Mouse (Mus musculus) retina, postnatal 1 day (tissue): ENCODE data around the gene Gm44805.
"Not testable (repeated sequence)": the region's sequence is repeated elsewhere in the genome, so short reads cannot be mapped to it uniquely, and the experiment has no call there.

Source experiments
- DNase-seq: peaks from one replicate; pipeline ENCODE4 v3.0.0-alpha.2; 2012

Gene Gm44805

DNA sequence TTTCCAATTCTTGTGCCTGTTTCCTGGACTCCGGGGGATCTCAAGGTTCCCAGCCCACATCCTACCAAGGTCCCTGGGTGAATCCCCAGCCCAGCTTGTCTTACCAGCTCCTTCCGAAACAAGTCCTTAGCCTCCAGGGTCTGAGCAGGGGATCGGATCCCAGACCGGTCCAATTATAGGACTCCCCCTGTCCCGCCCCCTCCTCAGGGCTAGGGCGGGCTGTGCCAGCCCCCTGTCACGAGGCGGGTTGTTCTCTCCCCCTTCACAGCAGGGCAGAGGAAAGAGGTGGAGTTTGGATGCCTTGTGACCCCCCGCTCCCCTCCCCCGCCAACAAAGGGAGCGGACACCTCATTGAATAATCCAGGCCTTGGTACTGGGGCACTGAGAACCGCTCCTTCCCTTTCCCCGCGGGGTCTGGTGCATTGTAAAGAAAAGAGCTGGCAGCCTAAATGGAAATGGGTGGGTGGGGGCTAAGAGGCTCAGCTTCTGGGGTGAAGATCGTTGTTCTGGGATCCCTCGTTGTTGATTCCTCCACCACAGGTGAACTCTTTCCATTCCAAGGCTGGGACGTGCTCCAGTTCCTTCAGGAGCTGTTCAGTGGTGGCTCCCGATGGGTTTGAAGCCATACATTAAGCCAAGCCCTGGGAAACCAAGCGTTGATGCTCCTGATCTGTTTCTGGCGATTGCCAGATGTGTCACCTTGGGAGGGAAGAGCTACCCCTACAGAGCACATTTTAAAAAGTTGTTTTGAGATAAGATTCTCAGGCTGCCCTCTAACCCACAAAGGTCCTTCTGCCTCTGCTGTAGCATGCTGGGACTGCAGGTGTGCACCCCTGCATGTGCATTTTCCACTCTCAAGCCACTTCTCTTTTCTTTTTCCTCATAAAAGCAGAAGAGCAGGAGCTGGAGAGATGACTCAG is 17.9 kb upstream of the Gm44805 start, which contains the start of gene Apoe:
Apoe (minus strand) TSS at position 282 of the 920 bp plus-strand sequence.
- DNase-seq: peak; percentile 79

DNA sequence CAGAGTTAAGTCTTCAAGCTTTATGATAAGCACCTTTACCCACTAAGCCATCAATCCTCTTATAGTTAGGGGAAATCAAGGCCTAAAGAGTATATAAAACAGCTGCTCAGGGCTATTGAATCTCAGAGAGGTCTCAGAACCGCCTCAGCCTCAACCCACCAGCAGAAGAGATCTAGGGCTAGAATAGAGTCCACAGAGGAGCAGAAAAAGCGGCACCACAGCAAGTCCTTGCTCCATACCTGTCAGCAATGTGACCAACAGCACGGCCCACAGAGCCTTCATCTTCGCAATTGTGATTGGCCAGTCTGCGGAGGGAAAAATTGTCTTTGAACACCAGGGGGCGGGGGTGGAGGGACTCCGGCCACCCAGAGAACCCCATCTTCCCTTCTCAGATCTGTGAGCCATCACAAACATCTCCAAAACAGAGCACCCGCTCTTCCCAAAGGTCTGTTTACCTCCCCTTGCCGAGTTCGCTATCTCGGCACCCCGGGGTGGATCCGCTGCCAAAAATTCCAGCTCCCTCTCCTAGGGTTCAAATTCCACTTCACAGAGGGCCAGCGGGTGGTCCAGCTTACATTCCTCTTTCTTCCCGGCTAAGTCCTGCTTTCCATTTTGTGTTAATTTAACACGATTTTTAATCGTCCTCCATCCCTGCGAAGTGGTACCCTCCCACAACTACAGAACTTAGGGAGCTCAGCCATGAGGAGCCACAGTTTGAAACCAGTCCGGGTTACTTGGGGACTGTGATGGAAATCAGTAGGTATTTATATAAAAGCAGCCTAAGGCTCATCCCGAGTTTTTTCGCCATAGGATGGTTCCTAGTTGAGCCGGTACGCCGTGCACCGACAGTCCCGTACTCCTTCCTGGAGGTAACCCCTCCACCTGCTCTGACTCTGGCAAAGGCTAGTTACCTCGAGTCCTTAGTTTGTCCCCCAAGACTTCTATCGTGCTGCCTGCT is 17.0 kb upstream of the Gm44805 start:
- DNase-seq: peak; percentile 75

DNA sequence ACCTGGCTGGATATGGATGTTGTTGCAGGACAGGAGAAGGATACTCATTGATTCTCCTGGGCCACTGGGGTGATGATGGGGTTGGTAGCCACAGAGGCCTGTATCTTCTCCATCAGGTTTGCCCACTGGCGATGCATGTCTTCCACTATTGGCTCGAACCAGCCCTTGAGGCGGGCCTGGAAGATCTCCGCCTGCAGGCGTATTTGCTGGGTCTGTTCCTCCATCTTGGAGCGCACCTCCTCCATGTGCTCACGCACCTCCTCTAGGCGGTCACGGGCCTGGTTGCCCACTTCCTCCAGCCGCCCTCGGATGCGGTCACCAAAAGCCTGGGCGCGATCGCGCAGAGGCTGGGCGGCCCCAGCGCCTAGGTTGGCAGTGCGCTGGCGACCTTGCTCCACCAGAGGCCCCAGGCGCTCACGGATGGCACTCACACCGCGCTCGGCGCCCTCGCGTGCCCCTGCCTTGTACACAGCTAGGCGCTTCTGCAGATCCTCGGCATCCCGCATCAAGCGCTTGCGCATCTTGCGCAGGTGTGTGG is 15.2 kb upstream of the Gm44805 start:
- no peak for DNase-seq

DNA sequence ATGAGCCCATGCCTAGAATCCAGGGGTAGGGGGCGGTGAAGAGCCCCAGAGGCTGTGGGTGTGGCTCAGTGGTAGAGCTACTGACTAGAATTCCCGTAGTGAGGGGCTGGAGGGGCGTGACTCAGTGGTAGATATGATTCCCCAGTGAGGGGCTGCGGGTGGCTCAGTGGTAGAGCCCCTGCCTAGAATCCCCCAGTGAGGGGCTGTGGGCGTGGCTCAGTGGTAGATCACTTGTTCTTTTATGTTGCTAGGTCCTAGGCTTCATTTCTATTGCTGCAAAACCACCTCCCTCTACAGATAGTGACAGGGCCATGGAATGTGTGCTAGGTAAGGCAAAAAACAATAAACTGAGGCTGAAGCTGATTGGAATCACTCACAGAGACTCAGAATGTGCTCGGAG is 14.7 kb upstream of the Gm44805 start:
- DNase-seq: no peak

DNA sequence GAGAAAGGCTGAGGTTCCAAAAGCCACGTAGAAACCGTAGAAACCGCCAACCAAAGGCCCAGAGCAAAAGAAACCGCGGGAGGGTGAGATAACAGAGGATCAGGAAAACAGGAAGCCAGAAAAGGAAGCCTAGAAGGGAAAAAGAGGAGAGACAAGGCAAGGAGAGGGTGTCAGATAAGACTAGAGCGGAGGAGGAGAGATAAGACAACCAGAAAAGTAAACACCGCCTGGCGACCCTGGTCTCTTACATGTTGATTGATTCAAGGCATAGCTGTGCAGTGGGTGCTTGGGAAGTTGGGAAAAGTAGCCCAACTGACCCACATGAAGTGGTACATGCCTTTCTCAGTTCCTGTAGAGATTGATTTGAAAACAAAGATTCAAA is 14.0 kb upstream of the Gm44805 start:
- no peak for DNase-seq

DNA sequence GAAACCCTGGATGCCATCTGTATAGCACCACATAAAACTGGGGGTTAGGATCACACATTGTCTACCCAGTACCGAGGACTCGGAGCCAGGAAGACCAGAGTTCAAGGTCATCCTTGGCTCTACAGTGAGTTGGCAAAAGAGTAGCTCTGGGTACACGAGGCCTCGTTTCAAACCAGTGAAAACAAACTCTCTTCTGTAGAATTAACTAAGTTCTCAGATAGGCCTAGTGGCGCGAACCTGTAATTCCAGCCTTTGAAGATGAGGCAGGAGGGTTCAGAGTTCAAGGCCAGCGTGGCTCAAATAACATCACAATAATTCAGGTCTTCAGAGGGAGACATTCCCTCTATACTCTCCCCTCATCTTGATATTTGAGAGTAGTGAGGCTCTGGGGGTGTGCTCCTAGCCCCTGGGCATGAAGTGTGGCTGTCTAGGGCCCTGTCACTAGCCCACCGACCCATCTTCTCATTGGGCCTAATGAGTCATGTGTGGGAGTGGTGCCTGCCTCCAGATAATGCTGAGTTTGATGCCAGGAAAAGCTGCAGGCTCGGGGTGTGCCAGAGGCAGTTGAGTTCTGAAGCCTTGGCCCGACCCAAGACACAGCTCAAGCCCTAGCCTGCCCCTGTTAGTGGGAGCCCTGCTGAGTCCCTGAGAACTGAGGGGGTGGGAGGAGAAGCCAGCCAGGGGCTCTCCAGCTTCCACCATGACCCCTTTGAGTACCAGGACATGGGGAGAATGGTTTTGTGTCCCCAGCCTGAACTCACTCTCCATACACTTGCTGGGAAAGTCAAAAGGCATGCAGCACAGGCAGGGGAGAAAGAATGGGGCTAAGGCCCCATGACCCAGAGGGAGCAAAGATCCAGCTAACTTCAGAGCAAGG is 13.4 kb upstream of the Gm44805 start:
- no peak for DNase-seq

DNA sequence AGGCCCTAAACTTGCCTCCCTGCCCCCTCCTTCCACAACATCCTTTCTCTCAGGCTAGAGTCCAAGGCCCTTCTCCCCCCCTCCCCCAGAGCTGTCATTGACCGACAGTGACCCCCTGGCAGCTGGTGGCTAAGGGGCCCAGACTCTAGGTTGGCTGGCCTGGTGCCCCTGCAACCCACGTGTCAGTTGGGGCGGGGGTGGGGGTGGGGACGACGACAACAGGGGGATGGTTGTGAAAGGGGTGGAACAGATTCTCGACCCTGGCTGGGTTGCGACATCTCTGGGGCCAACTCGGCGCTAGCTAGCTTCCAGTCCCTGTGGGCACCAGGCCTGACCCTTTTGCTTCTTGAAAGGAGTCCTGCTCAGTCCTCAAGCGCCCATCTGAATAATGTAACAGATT is 12.2 kb upstream of the Gm44805 start:
- peak; percentile 93 for DNase-seq

DNA sequence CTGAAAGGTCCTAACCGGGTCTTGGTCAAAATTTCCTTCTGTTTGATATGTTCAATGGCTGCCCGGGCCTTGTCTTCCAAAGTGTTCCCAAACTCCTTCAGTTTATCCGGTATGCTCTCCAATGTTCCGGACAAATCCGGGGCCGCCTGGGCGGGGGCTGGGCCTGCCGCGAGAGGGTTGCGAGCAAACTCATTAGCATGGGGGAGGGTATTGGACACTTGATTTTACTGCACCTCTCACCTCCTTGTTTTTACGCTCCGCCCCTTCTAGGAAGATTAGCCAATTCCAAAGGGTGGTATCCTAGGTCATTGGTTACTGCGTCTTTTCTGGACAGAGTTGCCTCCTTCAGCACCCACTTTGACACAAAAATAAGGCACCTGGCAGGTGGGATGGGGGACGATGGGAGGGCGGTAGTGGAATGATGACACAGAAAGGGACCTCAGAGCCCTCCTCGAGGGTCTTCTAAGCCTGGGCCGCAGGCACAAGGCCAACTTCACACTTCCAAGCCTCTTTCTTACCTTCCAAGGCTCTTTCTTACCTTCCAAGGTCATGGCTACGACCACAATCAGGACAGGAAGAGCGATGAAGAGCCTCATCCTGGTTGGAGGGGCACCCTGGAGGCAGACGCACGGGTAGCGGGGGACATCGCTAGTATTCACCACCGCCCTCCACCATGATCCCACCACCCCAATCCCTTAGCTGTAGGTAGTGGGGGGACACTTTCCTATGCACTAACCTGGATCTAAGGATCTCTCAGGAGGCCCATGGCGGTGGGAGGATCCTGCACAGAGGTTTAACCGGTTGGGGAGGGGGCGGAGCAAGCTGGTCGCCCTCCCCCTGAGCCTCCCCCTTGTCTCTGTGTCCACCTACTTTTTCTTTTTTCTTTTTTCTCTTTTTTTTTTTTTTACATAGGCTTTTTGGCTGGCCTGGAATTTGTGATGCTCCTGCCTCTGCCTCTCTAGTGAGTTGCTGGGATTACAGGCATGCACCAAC is 10.9 kb upstream of the Gm44805 start, which contains the start of gene Apoc1:
Apoc1 (minus strand) TSS at position 788 of the 993 bp plus-strand sequence.
- no peak for DNase-seq

DNA sequence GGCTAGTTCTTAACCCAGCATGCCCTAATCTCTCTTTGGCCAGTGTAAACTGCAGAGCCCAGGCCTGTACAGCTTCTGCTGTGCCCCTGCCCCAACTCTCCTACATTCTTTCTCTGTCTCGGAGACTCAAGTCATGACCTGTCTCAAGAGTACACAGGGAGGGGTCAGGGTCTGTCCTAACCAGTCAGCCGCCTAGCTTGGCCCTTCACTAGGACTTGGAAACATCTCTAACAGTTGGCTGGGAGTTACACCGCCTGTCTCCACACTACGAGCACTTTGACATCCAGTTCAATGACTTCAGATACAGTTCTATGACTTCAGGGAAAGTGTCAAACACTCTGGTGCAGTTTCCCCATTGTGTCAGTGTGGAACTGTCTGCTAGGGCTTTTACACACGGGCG is 10.2 kb upstream of the Gm44805 start:
- DNase-seq: no peak

DNA sequence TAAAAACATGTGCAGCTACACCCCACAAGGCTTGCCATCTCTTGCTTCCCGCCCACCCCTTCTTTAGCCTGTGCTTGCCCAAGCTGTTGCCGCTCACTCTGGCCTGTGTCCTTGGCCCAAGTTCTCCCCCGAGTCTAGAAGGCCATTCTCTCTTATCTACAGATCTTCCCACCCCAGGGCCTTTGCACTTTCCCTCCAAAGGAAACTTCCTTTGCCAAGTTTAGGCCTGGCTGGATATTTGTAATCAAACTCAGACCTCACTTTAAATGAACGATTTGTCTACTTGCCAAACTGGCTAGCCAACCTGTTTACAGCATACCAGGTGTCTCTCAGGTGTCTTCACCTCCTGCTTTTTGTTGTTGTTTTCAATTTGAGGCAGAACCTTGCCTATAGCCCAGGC is 9.6 kb upstream of the Gm44805 start:
- no peak for DNase-seq

DNA sequence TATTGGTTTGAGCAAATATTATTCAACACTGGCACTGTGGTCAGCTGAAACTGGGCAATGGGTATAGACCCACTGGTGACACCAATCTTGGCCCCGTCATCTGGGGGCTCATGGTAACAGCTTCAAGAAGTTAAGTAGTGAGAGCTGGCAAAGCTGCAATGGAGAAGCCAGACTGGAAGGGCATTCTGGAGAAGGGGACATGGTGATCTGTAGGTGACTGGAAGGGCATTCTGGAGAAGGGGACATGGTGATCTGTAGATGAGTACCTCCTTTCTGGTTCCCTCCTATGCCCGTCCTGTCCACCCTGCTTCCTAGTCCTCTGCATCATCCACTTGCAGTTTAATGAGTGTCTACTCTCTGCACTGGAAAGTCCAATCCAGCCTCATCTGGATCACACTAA is 7.4 kb upstream of the Gm44805 start:
- no peak for DNase-seq

DNA sequence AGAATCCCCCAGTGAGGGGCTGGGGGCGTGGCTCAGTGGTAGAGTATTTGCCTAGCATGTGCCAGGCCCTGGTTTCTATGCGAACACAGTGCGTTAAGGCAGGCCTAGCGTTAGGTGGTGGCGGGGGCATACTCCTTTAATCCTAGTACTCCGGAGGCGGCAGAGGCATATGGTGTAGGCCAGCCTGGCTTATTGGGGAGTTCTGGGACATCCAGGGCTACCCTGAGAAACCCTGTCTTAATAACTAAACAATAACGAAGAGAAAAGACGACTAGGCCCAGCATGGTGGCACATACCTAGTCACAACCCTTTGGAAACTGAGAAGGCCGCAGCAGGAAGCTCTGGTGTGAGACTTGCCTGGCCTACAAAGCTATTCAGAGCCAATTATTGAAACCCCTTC is 6.9 kb upstream of the Gm44805 start:
- no peak for DNase-seq

DNA sequence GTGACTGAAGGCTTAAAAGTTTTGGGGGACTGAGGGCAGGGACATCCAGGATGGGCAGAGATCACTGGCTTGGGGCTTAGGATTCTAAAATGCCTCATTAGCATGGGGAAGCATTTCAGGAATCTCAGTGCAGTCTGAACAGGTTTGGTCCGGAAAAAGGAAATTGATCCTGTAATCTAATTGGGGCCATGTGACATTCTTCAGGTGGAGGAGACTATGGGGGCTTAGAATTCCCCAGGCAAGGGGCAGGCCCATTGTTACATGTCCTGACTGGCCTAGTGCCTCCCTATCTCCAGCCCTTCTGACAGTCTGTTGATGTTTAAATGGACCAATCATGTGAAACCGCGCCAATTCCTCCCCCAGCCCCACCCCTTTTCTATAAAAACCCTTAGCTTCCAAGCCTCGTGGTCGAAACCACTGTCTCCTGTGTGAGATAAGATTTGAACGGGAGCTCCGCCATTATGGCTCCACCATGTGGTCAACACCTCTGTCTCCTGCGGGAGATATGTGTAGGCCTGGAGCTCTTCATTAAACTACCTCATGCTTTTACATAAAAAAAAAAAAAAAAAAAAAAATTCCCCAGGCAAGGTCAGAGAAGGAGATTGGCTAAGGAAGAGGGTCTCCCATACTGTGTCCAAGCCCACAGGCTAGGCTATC is 5.8 kb upstream of the Gm44805 start:
- DNase-seq: not testable (repeated sequence)

DNA sequence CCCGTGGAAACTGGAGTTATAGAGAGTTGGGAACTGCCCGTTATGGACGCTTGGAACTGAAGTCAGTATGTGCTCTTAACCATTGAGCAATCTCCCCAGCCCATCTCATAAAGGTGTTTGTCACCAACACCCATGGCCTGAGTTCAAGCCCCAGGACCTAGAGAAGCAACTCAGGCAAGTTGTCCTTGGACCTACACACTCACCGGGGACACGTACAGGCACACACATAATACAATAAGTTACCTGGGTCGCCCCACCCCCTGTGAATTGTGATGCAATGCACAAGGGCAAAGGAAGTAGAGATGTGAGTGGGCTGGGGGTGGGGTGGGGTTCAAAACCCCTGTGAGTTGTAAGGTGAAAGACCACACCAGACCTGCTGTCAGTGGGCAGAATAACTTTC is 5.3 kb upstream of the Gm44805 start:
- DNase-seq: no peak

DNA sequence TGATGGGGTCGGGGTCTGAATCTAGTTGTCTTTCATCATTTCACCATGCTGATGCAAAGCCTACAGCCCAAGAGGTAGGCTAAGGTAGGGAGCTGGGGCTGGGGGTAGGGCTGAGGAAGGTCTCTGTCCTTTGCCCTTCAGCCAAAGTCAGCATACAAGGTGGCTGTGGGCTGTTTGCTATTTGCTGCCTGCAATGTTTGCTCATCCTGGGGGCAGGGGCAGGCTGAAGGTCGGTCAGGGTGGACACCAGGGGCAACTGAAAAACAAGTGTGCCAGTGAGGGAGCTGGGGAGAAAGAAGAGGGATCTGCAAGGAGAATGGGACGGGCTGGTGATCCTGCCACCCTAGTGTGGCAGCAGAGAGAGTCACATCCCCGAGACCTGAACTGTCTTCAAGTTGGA is 4.2 kb upstream of the Gm44805 start:
- DNase-seq: no peak

DNA sequence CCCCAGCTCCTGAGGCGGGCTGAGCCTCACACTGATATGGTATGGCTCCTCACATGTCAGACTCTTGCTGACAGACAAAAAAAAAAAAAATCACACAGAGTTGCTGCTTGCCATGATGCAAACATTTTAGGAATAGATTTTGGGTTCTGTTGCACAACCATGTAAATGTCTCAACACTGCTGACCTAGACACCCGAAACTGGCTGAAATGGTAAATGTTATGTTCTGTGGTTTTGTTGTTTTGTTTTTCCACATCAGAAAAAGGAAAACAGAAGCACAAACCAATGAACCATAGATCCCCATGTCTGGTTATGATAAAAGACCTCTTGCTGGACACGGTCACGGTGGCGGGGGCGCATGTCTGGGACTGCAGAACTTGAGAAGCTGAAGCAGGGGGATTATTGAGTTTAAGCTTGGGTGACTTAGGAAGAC is 2.6 kb upstream of the Gm44805 start:
- DNase-seq: no peak

DNA sequence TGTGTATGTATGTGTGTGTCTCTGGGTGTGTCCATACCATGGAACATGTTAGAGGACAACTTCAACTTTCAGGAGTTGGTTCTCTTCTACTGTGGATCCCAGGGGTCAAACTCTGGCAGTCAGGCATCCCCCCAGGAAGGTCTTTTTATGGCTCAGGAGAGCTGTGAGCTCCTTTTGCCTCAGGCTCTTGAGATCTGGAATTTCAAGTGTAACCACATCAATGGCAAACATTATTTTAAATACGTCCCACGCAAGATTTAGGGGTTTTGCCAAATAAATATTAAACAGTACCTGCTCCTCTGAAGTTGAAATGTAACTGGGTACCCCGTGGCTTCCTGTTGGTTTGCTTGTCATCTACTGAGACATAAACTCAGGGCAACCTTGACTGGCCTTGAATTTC is 1.8 kb upstream of the Gm44805 start:
- no peak for DNase-seq

DNA sequence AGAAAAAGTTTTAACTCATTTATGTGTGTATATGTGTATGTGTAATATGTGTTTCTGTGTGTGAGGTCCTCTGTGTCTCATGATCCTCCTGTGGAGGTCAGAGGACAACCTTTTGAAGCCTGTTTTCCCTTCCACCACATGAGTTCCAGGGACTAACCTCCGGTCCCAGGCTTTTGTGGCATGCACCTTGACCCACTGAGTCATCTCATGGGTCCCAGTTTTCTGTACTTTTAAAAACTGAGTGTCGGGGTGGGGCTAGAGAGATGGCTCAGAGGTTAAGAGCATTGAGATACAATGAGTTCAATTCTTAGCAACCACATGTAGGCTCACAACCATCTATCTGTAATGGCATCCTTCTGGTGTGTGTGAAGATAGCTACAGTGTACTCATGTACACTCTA is 521 bp downstream of the Gm44805 start:
- DNase-seq: no peak

DNA sequence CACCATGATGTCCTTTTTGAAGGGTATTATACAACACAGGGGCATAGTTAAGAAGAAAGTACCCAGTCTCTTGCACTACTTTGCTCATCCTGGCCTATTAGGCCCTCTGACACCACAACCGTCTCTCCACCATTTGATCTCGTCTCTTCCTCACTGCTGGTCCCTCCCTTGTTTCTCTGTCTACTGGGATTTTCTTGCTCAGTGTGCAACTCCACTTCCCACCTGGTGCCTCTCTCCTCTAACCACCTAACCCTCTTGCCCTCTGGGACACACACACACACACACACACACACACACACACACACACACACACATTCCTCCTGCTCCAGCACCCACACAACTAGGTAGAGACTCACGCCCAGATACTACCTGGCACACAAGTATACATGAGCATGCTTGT is 2.3 kb downstream of the Gm44805 start:
- no peak for DNase-seq

DNA sequence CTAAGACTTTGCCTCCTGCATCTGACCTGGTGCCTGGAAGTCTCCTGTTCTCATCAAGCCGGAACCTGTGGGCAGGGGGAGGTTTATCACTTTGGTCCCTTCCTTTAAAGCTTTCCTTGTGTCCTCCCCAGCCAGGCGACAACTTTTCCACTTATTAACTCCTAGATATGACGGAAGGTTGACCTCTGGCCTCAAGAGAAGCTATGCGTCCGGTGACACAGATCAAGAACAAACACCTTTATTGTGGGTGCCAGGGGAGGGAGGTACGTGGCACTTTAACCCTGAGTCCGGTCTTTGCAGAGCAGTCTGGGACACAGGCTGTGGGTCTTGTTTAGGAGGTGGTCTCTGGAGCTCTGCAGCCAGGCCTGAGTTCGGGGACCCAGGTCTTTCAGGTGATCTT is 3.4 kb downstream of the Gm44805 start, which contains the start of gene Apoc2:
Apoc2 (minus strand) TSS at position 70 of the 400 bp plus-strand sequence.
- DNase-seq: no peak
